In genomic region chr14:34293641-34294040, GRCm38 (mm10) we compare ENCODE assay signal across 24 mouse cellular contexts. TPM values are rescaled to one million over a fixed set of nuclear protein-coding genes. Genes with fewer than 3 reads are reported as not detected.
DNase-seq lines count a peak whose midpoint lies in the region; ATAC-seq and TF ChIP-seq lines count a peak whose summit lies in the region.
"Had no signal": no experiment of that assay in that cellular context is flagged by ENCODE, and none has a peak within 500 bp of the region (broad histone marks: within the 10 kb centered on the region; RNA-seq: fewer than 3 reads in every experiment).

No protein-coding gene starts in this region.

- H3K27ac ChIP-seq in kidney, adult 2 months (ENCODE audit: insufficient read depth, low read depth, low read length): peak overlapping the region; percentile 52; the same call in 1 of the 2 replicates
- H3K27ac ChIP-seq in kidney, embryonic 14.5 days (ENCODE audit: low read depth, low read length): peak overlapping the region; percentile 0; the same call in 1 of the 2 replicates
- H3K27ac ChIP-seq in kidney, postnatal 0 days: peak overlapping the region; percentile 62; the same call in 1 of the 2 replicates
- H3K27ac ChIP-seq: embryonic facial prominence, embryonic 12.5 days; embryonic facial prominence, embryonic 15.5 days; gastrocnemius, adult 2 months; hindbrain, embryonic 12.5 days; hindbrain, embryonic 15.5 days had no signal

- WGBS in kidney, adult 2 months: 41% methylated on average over 3 of the region's 3 CpGs
- 56% methylated on average over 3 of the region's 3 CpGs for WGBS in kidney, embryonic 14.5 days
- 52% methylated on average over 3 of the region's 3 CpGs for WGBS in kidney, postnatal 0 days

- no peak overlapping the region for H3K9ac ChIP-seq in kidney, embryonic 14.5 days (ENCODE audit: low read depth, low read length)
- H3K9ac ChIP-seq in kidney, postnatal 0 days (ENCODE audit: low read depth, low read length): no peak overlapping the region
- H3K9ac ChIP-seq: embryonic facial prominence, embryonic 12.5 days; embryonic facial prominence, embryonic 15.5 days; forebrain, postnatal 0 days; hindbrain, embryonic 12.5 days; hindbrain, embryonic 15.5 days had no signal

- TF ChIP-seq POLR2A in kidney, adult 2 months (IDR thresholded peaks at IDR 0.05; ENCODE audit: low read depth, low read length): no peak

- TF ChIP-seq CTCF in kidney, adult 2 months (conservative IDR thresholded peaks at IDR 0.05; ENCODE audit: insufficient read depth, insufficient read length, low read depth, low read length): no peak
- TF ChIP-seq CTCF in kidney, postnatal 0 days (IDR thresholded peaks at IDR 0.05; ENCODE audit: low read depth): no peak

- H3K4me2 ChIP-seq in kidney, embryonic 14.5 days (replicated peaks; ENCODE audit: low read depth, low read length): no peak overlapping the region
- no peak overlapping the region for H3K4me2 ChIP-seq in kidney, postnatal 0 days (ENCODE audit: low read length)
- H3K4me2 ChIP-seq: embryonic facial prominence, embryonic 12.5 days; embryonic facial prominence, embryonic 15.5 days; heart, embryonic 11.5 days; hindbrain, embryonic 12.5 days; hindbrain, embryonic 15.5 days had no signal

- ATAC-seq in kidney, embryonic 14.5 days (ENCODE audit: low FRiP score, low TSS enrichment): peak; percentile 75; the same call in 1 of the 2 replicates
- ATAC-seq in kidney, postnatal 0 days (replicated peaks; ENCODE audit: low FRiP score, low read depth): peak; percentile 92
- ATAC-seq: forebrain, embryonic 14.5 days; forebrain, postnatal 0 days had no signal

- peak; percentile 66 for DNase-seq in kidney, adult 2 months
- DNase-seq in kidney, adult 11 months: no peak
- DNase-seq in kidney, postnatal 0 days (ENCODE audit: low spot score): peak; percentile 63
- peak; percentile 32 to 64 for DNase-seq in kidney, postnatal 36 days
- DNase-seq in spleen, postnatal 14 days (ENCODE audit: low spot score in 2 of 2): no peak
- no peak for DNase-seq in urinary bladder, postnatal 4 days (ENCODE audit: low spot score in 2 of 2)
- DNase-seq in cerebellum, postnatal 4 days (ENCODE audit: low spot score in 2 of 2): no peak
- DNase-seq: adrenal gland, adult 2 months; adrenal gland, postnatal 14 days; cerebellum, adult 11-12 months; cerebellum, adult 8-10 months; cerebellum, postnatal 10 days; cerebellum, postnatal 36 days; forebrain, postnatal 0 days; gastrocnemius, adult 2 months; gastrocnemius, postnatal 14 days; heart, adult 11 months had no signal

- H3K4me1 ChIP-seq in kidney, adult 2 months (ENCODE audit: control insufficient read depth, insufficient read depth, low read length): peaks cover 18% of the 10 kb centered on the region; the same call in 1 of the 2 replicates
- peaks cover 4% of the 10 kb centered on the region; the same call in 1 of the 2 replicates for H3K4me1 ChIP-seq in kidney, embryonic 14.5 days (ENCODE audit: control insufficient read depth, insufficient read depth, low read length)
- H3K4me1 ChIP-seq in kidney, postnatal 0 days (replicated peaks; ENCODE audit: insufficient read depth, low read length): peaks cover 7% of the 10 kb centered on the region; the same call in 1 of the 2 replicates
- H3K4me1 ChIP-seq: embryonic facial prominence, embryonic 12.5 days; embryonic facial prominence, embryonic 15.5 days; hindbrain, embryonic 12.5 days; hindbrain, embryonic 15.5 days had no signal

- H3K9me3 ChIP-seq in kidney, embryonic 14.5 days (ENCODE audit: control insufficient read depth, low read length): no peaks in the 10 kb centered on the region
- no peaks in the 10 kb centered on the region for H3K9me3 ChIP-seq in kidney, postnatal 0 days (replicated peaks; ENCODE audit: low read length)
- H3K9me3 ChIP-seq: embryonic facial prominence, embryonic 12.5 days; embryonic facial prominence, embryonic 15.5 days; hindbrain, embryonic 12.5 days; hindbrain, embryonic 15.5 days had no signal

- no peak overlapping the region for H3K4me3 ChIP-seq in kidney, adult 2 months (ENCODE audit: insufficient read depth, low read depth, low read length)
- H3K4me3 ChIP-seq in kidney, embryonic 14.5 days (ENCODE audit: low read length): no peak overlapping the region
- H3K4me3 ChIP-seq in kidney, postnatal 0 days (replicated peaks; ENCODE audit: low read depth, low read length): no peak overlapping the region
- H3K4me3 ChIP-seq: embryonic facial prominence, embryonic 12.5 days; embryonic facial prominence, embryonic 15.5 days; gastrocnemius, adult 2 months; hindbrain, embryonic 12.5 days; hindbrain, embryonic 15.5 days had no signal

- no peaks in the 10 kb centered on the region for H3K36me3 ChIP-seq in kidney, adult 2 months (ENCODE audit: control insufficient read depth, insufficient read depth, low read length)
- no peaks in the 10 kb centered on the region for H3K36me3 ChIP-seq in kidney, embryonic 14.5 days (ENCODE audit: control insufficient read depth, insufficient read depth, low read length)
- H3K36me3 ChIP-seq in kidney, postnatal 0 days (ENCODE audit: insufficient read depth, low read length): no peaks in the 10 kb centered on the region
- H3K36me3 ChIP-seq: embryonic facial prominence, embryonic 12.5 days; embryonic facial prominence, embryonic 15.5 days; hindbrain, embryonic 12.5 days; hindbrain, embryonic 15.5 days had no signal

- no peaks in the 10 kb centered on the region; the same call in 1 of the 2 replicates for H3K27me3 ChIP-seq in kidney, adult 2 months (replicated peaks; ENCODE audit: control insufficient read depth, insufficient read depth, low read length)
- H3K27me3 ChIP-seq in kidney, embryonic 14.5 days (ENCODE audit: control insufficient read depth, insufficient read depth, low read length): no peaks in the 10 kb centered on the region
- H3K27me3 ChIP-seq in kidney, postnatal 0 days (ENCODE audit: insufficient read depth, low read length): no peaks in the 10 kb centered on the region
- H3K27me3 ChIP-seq: embryonic facial prominence, embryonic 12.5 days; embryonic facial prominence, embryonic 15.5 days; hindbrain, embryonic 12.5 days; hindbrain, embryonic 15.5 days had no signal

RNA-seq across cellular contexts. Expression of gene Shld2, which starts 16.7 kb away (rescaled TPM):
- polyA plus RNA-seq in kidney, adult 2 months (2012; rRNA removed): 3.6 TPM in 2 replicates
- 9.3 and 10.1 TPM in 2 replicates for polyA plus RNA-seq in kidney, embryonic 14.5 days (2014; fragmentation: Nextera tagmentation; extraction: Ambion mirVana)
- 11.5 and 11.8 TPM in 2 replicates for polyA plus RNA-seq in kidney, postnatal 0 days (2015; fragmentation: Nextera tagmentation; extraction: Ambion mirVana)

RNA-seq across cellular contexts. Expression of gene Glud1, which starts 16.9 kb away (rescaled TPM):
- polyA plus RNA-seq in kidney, adult 2 months (2012; rRNA removed): 236 and 242 TPM in 2 replicates
- 77.3 and 112 TPM in 2 replicates for polyA plus RNA-seq in kidney, embryonic 14.5 days (2014; fragmentation: Nextera tagmentation; extraction: Ambion mirVana)
- 160 and 161 TPM in 2 replicates for polyA plus RNA-seq in kidney, postnatal 0 days (2015; fragmentation: Nextera tagmentation; extraction: Ambion mirVana)

Comparison
In these comparisons a context has a peak if more than half of its experiments do, and no peak if none do; other contexts are left out.
1. DNase-seq: peak in kidney, adult 2 months (single experiment), kidney, postnatal 0 days (single experiment) and kidney, postnatal 36 days (2 of 2); none in kidney, adult 11 months (single experiment), spleen, postnatal 14 days (0 of 2), urinary bladder, postnatal 4 days (0 of 2) and cerebellum, postnatal 4 days (0 of 2).
2. H3K27ac ChIP-seq: peak in every context shown above with its lines; median percentile 62 in kidney, postnatal 0 days; 52 in kidney, adult 2 months; 0 in kidney, embryonic 14.5 days.